Mouse (Mus musculus) gastrocnemius, postnatal 14 days (tissue): ENCODE measurements around the gene Gas2. TPM values are rescaled to one million over a fixed set of nuclear protein-coding genes. Genes with fewer than 3 reads are reported as not detected.

ENCODE experiments used
- DNase-seq: peaks from one replicate; pipeline ENCODE4 v3.0.0; 2021; ENCODE audit warnings: mixed read lengths
- intact Hi-C: fragments of 180-260 bp; cut with DNase I; formaldehyde crosslinking; loops from one replicate; pipeline ENCODE4 v1.15.1; 2025; ENCODE audit warnings: low total_unique reads
- long read RNA-seq, 2 experiments: library from polyadenylated mRNA; stranded (forward); transcript quantifications; one replicate each; pipeline ENCODE4 v2.0.0; 2021
- total RNA-seq, 2 experiments: library from RNA; stranded (reverse); gene quantifications; 2 replicates each; pipeline ENCODE4 v1.2.3; 2021

Gas2 gene
- total RNA-seq, result 1 to 10 TPM; 8.7 to 9.8 TPM
- long read RNA-seq, experiment 1, partial matches to known transcripts, result 1 of 6 reads
- long read RNA-seq, experiment 1, other reads (novel, unspliced or antisense), result 5 of 6 reads
- long read RNA-seq, experiment 2, partial matches to known transcripts, result 2 of 9 reads
- long read RNA-seq, experiment 2, other reads (novel, unspliced or antisense), result 5 of 9 reads

- intact Hi-C loops, result no loop called here
- DNase-seq, result peak; percentile 87
Measured at GRCm38 (mm10) chr7:51861250-51862096, at the start of gene Gas2. Gene Gas2 (plus strand): TSS chr7:51862015.

GRCm38 (mm10) chr7:51815473-51816282, 46.1 kb upstream of the Gas2 start:
- intact Hi-C loops, result no loop called here
- no peak for DNase-seq

- intact Hi-C loops, result no loop called here
- no peak for DNase-seq
Measured at GRCm38 (mm10) chr7:51816283-51816839, 45.5 kb upstream of the Gas2 start.

GRCm38 (mm10) chr7:51818251-51818974, 43.4 kb upstream of the Gas2 start:
- DNase-seq, result no peak
- intact Hi-C loops, result no loop called here

- DNase-seq, result no peak
- intact Hi-C loops, result loop anchor here (10.0 kb wide), 1 partner anchor 195 kb away; the partner anchor contains the start of gene Slc17a6
Measured at GRCm38 (mm10) chr7:51819891-51820290, 41.9 kb upstream of the Gas2 start.

- DNase-seq, result no peak
- intact Hi-C loops, result loop anchor here (10.0 kb wide), 1 partner anchor 197 kb away; the partner anchor contains the start of gene Slc17a6
Measured at GRCm38 (mm10) chr7:51821467-51821866, 40.3 kb upstream of the Gas2 start.

- intact Hi-C loops, result loop anchor here (10.0 kb wide), 1 partner anchor 199 kb away; the partner anchor contains the start of gene Slc17a6
- no peak for DNase-seq
Measured at GRCm38 (mm10) chr7:51823562-51824338, 38.1 kb upstream of the Gas2 start.

- intact Hi-C loops, result no loop called here
- peak; percentile 10 for DNase-seq
Measured at GRCm38 (mm10) chr7:51831917-51832316, 29.9 kb upstream of the Gas2 start.

GRCm38 (mm10) chr7:51840515-51840914, 21.3 kb upstream of the Gas2 start:
- intact Hi-C loops, result no loop called here
- no peak for DNase-seq

- intact Hi-C loops, result no loop called here
Measured at GRCm38 (mm10) chr7:51850877-51851276, 10.9 kb upstream of the Gas2 start.

GRCm38 (mm10) chr7:51851890-51852507, 9.8 kb upstream of the Gas2 start:
- intact Hi-C loops, result no loop called here
- no peak for DNase-seq

More at GRCm38 (mm10) chr7:51850877-51851276, 10.9 kb upstream of the Gas2 start:
- no peak for DNase-seq

GRCm38 (mm10) chr7:51862097-51862492, 280 bp downstream of the Gas2 start, which contains the start of gene Fancf:
Gene Fancf (minus strand): TSS chr7:51862267.
- intact Hi-C loops, result no loop called here
- peak; percentile 96 for DNase-seq

- intact Hi-C loops, result no loop called here
- DNase-seq, result no peak
Measured at GRCm38 (mm10) chr7:51862842-51863241, 1.0 kb downstream of the Gas2 start.

GRCm38 (mm10) chr7:51865336-51865735, 3.5 kb downstream of the Gas2 start:
- intact Hi-C loops, result no loop called here

GRCm38 (mm10) chr7:51867983-51868382, 6.2 kb downstream of the Gas2 start:
- intact Hi-C loops, result no loop called here

More at GRCm38 (mm10) chr7:51865336-51865735, 3.5 kb downstream of the Gas2 start:
- no peak for DNase-seq

GRCm38 (mm10) chr7:51872041-51872440, 10.2 kb downstream of the Gas2 start:
- intact Hi-C loops, result no loop called here
- no peak for DNase-seq

More at GRCm38 (mm10) chr7:51867983-51868382, 6.2 kb downstream of the Gas2 start:
- no peak for DNase-seq

GRCm38 (mm10) chr7:51872597-51872996, 10.8 kb downstream of the Gas2 start:
- no peak for DNase-seq
- intact Hi-C loops, result no loop called here

- no peak for DNase-seq
- intact Hi-C loops, result no loop called here
Measured at GRCm38 (mm10) chr7:51876316-51876715, 14.5 kb downstream of the Gas2 start.
